Mouse (Mus musculus) C2C12 (cell line): Measurements from ENCODE around the gene Zfp691. TPM values are rescaled to one million over a fixed set of nuclear protein-coding genes. Genes with fewer than 3 reads are reported as not detected.

ENCODE experiments used
- H3K27me3 ChIP-seq: one replicate; pipeline ENCODE4 v1.6.1; 2011; ENCODE audit not compliant: control insufficient read depth, insufficient read depth, insufficient read length
- H3K36me3 ChIP-seq: one replicate; pipeline ENCODE4 v1.6.1; 2011; ENCODE audit not compliant: control insufficient read depth, insufficient read depth
- H3K4me3 ChIP-seq: one replicate; pipeline ENCODE4 v1.5.1; 2011; ENCODE audit warnings: mild to moderate bottlenecking, control low read depth; ENCODE audit not compliant: poor library complexity, insufficient read depth, severe bottlenecking
- H3K79me2 ChIP-seq: one replicate; pipeline ENCODE4 v1.6.1; 2011; ENCODE audit not compliant: control insufficient read depth, insufficient read depth
- H3K79me3 ChIP-seq: one replicate; pipeline ENCODE4 v1.6.1; 2011; ENCODE audit warnings: low read depth, control low read depth
- H3ac ChIP-seq: one replicate; pipeline ENCODE3; 2011; ENCODE audit warnings: low read depth; ENCODE audit not compliant: control insufficient read depth, insufficient read length
- CEBPB ChIP-seq: IDR thresholded peaks from one replicate; pipeline ENCODE4 v1.6.1; 2011; ENCODE audit warnings: low read depth, mild to moderate bottlenecking, control low read depth, moderate library complexity
- CTCF ChIP-seq: IDR thresholded peaks from one replicate; pipeline ENCODE4 v1.5.1; 2011; ENCODE audit not compliant: control insufficient read depth, insufficient read depth, insufficient read length
- FOSL1 ChIP-seq: IDR thresholded peaks from one replicate; pipeline ENCODE4 v1.8.0; 2011; ENCODE audit warnings: mild to moderate bottlenecking, low read length; ENCODE audit not compliant: poor library complexity, insufficient read depth, severe bottlenecking
- MAX ChIP-seq: IDR thresholded peaks from one replicate; pipeline ENCODE4 v1.6.1; 2011; ENCODE audit warnings: mild to moderate bottlenecking, control low read depth
- MYOD1 ChIP-seq: IDR thresholded peaks from one replicate; pipeline ENCODE4 v1.6.1; 2011; ENCODE audit warnings: low read depth; ENCODE audit not compliant: control insufficient read depth, insufficient read length
- MYOG ChIP-seq: IDR thresholded peaks from one replicate; pipeline ENCODE4 v1.6.1; 2011; ENCODE audit not compliant: control insufficient read depth, insufficient read length; ENCODE audit errors: extremely low read depth
- USF1 ChIP-seq: IDR thresholded peaks from one replicate; pipeline ENCODE4 v1.6.1; 2011; ENCODE audit warnings: low read depth, mild to moderate bottlenecking, control low read depth, moderate library complexity
- polyA plus RNA-seq: library from polyadenylated mRNA; unstranded; fragments of >200 nt; fragmentation: generic; extraction: Trizol; gene quantifications from one replicate; pipeline ENCODE4 v1.2.1, GENCODE M21; 2012; ENCODE audit warnings: missing spikeins

The Zfp691 gene
- polyA plus RNA-seq, 1 experiment, result 4.8 TPM

- peaks cover 5% of the 10 kb centered on the region for H3K79me2 ChIP-seq
- no peak overlapping the region for H3K4me3 ChIP-seq
- no peak for TF ChIP-seq MYOG
- TF ChIP-seq USF1, result no peak
- no peak for TF ChIP-seq CTCF
- TF ChIP-seq CEBPB, result no peak
- no peaks in the 10 kb centered on the region for H3K79me3 ChIP-seq
- no peaks in the 10 kb centered on the region for H3K36me3 ChIP-seq
- H3ac ChIP-seq, result no peak overlapping the region
- no peaks in the 10 kb centered on the region for H3K27me3 ChIP-seq
Measured at GRCm38 (mm10) chr4:119178331-119178730, 4.3 kb upstream of the Zfp691 start.

- Histone ChIP-seq H3K27me3 (no peaks in the 10 kb centered on the region), H3ac (no peak overlapping the region), H3K4me3 (no peak overlapping the region), H3K79me2 (peaks cover 11% of the 10 kb centered on the region), H3K79me3 (no peaks in the 10 kb centered on the region), H3K36me3 (no peaks in the 10 kb centered on the region)
- TF ChIP-seq MYOG (no peak), MYOD1 (no peak), FOSL1 (no peak), USF1 (no peak), CEBPB (no peak), CTCF (no peak), MAX (no peak)
Measured at GRCm38 (mm10) chr4:119177702-119178101, 3.7 kb upstream of the Zfp691 start.

- Histone ChIP-seq H3K4me3 (peak overlapping the region; percentile 52), H3K79me2 (peaks cover 13% of the 10 kb centered on the region), H3K36me3 (no peaks in the 10 kb centered on the region), H3K79me3 (no peaks in the 10 kb centered on the region), H3ac (peak overlapping the region; percentile 84), H3K27me3 (no peaks in the 10 kb centered on the region)
- no peak for TF ChIP-seq MYOD1
- no peak for TF ChIP-seq CTCF
- no peak for TF ChIP-seq MYOG
- no peak for TF ChIP-seq MAX
Measured at GRCm38 (mm10) chr4:119172919-119173650, 910 bp downstream of the Zfp691 start.

- no peaks in the 10 kb centered on the region for H3K36me3 ChIP-seq
- no peaks in the 10 kb centered on the region for H3K27me3 ChIP-seq
- no peak overlapping the region for H3K4me3 ChIP-seq
- TF ChIP-seq MYOG (no peak), CTCF (peak; percentile 34), USF1 (peak; percentile 40)
- H3ac ChIP-seq, result no peak overlapping the region
- peaks cover 1% of the 10 kb centered on the region for H3K79me2 ChIP-seq
- no peaks in the 10 kb centered on the region for H3K79me3 ChIP-seq
Measured at GRCm38 (mm10) chr4:119167663-119168062, 6.3 kb downstream of the Zfp691 start.

GRCm38 (mm10) chr4:119167068-119167467 lies 6.9 kb downstream of the Zfp691 start:
- Histone ChIP-seq H3K79me3 (no peaks in the 10 kb centered on the region), H3K27me3 (no peaks in the 10 kb centered on the region), H3ac (no peak overlapping the region), H3K36me3 (no peaks in the 10 kb centered on the region), H3K79me2 (no peaks in the 10 kb centered on the region), H3K4me3 (no peak overlapping the region)
- TF ChIP-seq FOSL1, result no peak
- TF ChIP-seq USF1, result no peak
- TF ChIP-seq CTCF, result no peak
- TF ChIP-seq MYOD1, result no peak
- no peak for TF ChIP-seq MYOG
- no peak for TF ChIP-seq CEBPB
- no peak for TF ChIP-seq MAX

- H3K4me3 ChIP-seq, result no peak overlapping the region
- TF ChIP-seq USF1 (no peak), MYOD1 (no peak), FOSL1 (no peak), CTCF (no peak), MYOG (no peak)
Measured at GRCm38 (mm10) chr4:119165916-119166315, 8.1 kb downstream of the Zfp691 start.

More at GRCm38 (mm10) chr4:119165916-119166315, 8.1 kb downstream of the Zfp691 start:
- H3ac ChIP-seq, result no peak overlapping the region
- H3K27me3 ChIP-seq, result no peaks in the 10 kb centered on the region
- no peaks in the 10 kb centered on the region for H3K79me3 ChIP-seq
- no peaks in the 10 kb centered on the region for H3K79me2 ChIP-seq
- H3K36me3 ChIP-seq, result no peaks in the 10 kb centered on the region
